Mouse (Mus musculus): ENCODE results near the gene Lrp4. TPM values are rescaled to one million over a fixed set of nuclear protein-coding genes. Genes with fewer than 3 reads are reported as not detected.
A peak's percentile ranks its signal among the peaks of the same experiment; 100 is the strongest.
"Not testable (repeated sequence)": the region's sequence is repeated elsewhere in the genome, so short reads cannot be mapped to it uniquely, and the experiment has no call there.

The Lrp4 gene
- polyA plus RNA-seq, 1 experiment, result 0.44 TPM

- no peaks in the 10 kb centered on the region for H3K27me3 ChIP-seq (ENCODE audit: control insufficient read depth, insufficient read depth, low read length)
- no peaks in the 10 kb centered on the region for H3K36me3 ChIP-seq (ENCODE audit: control insufficient read depth, insufficient read depth, low read length)
- H3K4me1 ChIP-seq (ENCODE audit: control insufficient read depth, insufficient read depth, low read length), result 0 out of 2 replicates have a peak, but pooled peaks cover 2% of the 10 kb centered on the region
- H3K27ac ChIP-seq (ENCODE audit: control insufficient read depth, insufficient read depth, low read depth, low read length), result no peak overlapping the region
- TF ChIP-seq CTCF (IDR thresholded peaks at IDR 0.05; ENCODE audit: control insufficient read depth, insufficient read depth, insufficient replicate concordance, low read depth, low read length) (no peak), POLR2A (IDR thresholded peaks at IDR 0.05; ENCODE audit: control insufficient read depth, low read depth, low read length) (no peak)
- H3K4me3 ChIP-seq (ENCODE audit: control insufficient read depth, low read depth, low read length), result no peak overlapping the region
These were observed 23.6 kb downstream of the Lrp4 start for GRCm38 (mm10) chr2:91480805-91481514.

GRCm38 (mm10) chr2:91484698-91485097, 27.4 kb downstream of the Lrp4 start:
- no peak for TF ChIP-seq CTCF (IDR thresholded peaks at IDR 0.05; ENCODE audit: control insufficient read depth, insufficient read depth, insufficient replicate concordance, low read depth, low read length)
- no peak for TF ChIP-seq POLR2A (IDR thresholded peaks at IDR 0.05; ENCODE audit: control insufficient read depth, low read depth, low read length)
- no peak overlapping the region for H3K27ac ChIP-seq (ENCODE audit: control insufficient read depth, insufficient read depth, low read depth, low read length)
- H3K27me3 ChIP-seq (ENCODE audit: control insufficient read depth, insufficient read depth, low read length), result no peaks in the 10 kb centered on the region
- H3K4me1 ChIP-seq (ENCODE audit: control insufficient read depth, insufficient read depth, low read length), result no peaks in the 10 kb centered on the region
- no peak overlapping the region for H3K4me3 ChIP-seq (ENCODE audit: control insufficient read depth, low read depth, low read length)
- H3K36me3 ChIP-seq (ENCODE audit: control insufficient read depth, insufficient read depth, low read length), result no peaks in the 10 kb centered on the region

DNA sequence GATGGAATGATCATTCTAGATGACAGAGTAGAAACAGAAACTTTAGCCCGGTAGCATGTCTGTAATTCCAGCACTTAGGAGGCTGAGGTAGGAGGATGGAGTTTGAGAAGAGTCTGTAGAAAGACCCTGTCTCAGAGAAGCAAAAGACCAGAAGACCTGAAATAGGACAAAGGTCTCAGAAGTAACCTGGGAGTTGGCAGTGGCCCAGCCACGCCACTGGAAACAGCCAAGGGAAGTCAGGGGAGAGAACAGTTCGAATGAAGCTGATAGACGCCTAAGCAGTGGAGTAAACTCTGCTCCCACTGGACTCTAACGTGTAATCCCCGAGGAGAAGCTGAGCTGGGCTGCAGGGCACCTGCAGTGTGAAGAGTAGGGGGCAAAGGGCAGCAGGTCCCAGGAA, 27.9 kb downstream of the Lrp4 start:
- Histone ChIP-seq H3K4me3 (ENCODE audit: control insufficient read depth, low read depth, low read length) (no peak overlapping the region), H3K4me1 (ENCODE audit: control insufficient read depth, insufficient read depth, low read length) (no peaks in the 10 kb centered on the region), H3K27me3 (ENCODE audit: control insufficient read depth, insufficient read depth, low read length) (no peaks in the 10 kb centered on the region), H3K36me3 (ENCODE audit: control insufficient read depth, insufficient read depth, low read length) (no peaks in the 10 kb centered on the region), H3K27ac (ENCODE audit: control insufficient read depth, insufficient read depth, low read depth, low read length) (no peak overlapping the region)
- no peak for TF ChIP-seq POLR2A (IDR thresholded peaks at IDR 0.05; ENCODE audit: control insufficient read depth, low read depth, low read length)
- TF ChIP-seq CTCF (IDR thresholded peaks at IDR 0.05; ENCODE audit: control insufficient read depth, insufficient read depth, insufficient replicate concordance, low read depth, low read length), result no peak

DNA sequence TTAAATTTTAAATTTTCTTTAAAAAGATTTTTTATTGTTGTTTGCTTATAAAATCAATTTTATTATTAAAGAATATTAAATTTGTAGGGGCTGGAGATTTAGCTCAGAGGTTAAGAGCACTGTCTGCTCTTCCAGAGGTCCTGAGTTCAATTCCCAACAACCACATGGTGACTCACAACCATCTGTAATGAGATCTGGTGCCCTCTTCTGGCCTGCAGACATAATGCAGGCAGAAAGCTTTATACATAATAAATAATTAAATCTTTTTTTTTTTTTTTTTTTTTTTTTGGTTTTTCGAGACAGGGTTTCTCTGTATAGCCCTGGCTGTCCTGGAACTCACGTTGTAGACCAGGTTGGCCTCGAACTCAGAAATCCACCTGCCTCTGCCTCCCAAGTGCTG, 30.0 kb downstream of the Lrp4 start:
- H3K4me3 ChIP-seq (ENCODE audit: control insufficient read depth, low read depth, low read length); H3K4me1 ChIP-seq (ENCODE audit: control insufficient read depth, insufficient read depth, low read length); H3K27ac ChIP-seq (ENCODE audit: control insufficient read depth, insufficient read depth, low read depth, low read length); H3K36me3 ChIP-seq (ENCODE audit: control insufficient read depth, insufficient read depth, low read length); H3K27me3 ChIP-seq (ENCODE audit: control insufficient read depth, insufficient read depth, low read length): not testable (repeated sequence)

DNA sequence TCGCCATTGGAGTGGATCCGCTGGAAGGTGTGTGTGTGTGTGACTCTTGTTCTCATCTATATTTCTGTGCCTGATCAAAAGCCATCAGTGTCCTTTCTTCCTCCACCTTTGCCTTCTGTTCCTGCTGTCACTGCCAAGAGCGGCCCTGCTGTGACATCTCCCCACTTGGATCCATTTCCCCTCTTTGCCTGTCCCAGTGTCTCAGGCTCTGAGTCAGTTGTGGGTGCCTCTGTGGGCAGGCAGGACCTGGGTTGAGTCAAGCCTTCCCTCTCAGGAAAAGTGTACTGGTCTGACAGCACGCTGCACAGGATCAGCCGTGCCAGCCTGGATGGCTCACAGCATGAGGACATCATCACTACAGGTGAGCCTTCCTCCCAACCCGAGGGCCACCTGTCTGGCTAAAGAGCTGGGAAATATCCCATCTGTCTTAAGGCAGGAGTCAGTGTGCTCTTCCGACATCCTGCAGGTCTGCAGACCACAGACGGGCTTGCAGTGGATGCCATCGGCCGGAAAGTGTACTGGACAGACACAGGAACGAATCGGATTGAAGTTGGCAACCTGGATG, 34.8 kb downstream of the Lrp4 start:
- Histone ChIP-seq H3K36me3 (ENCODE audit: control insufficient read depth, insufficient read depth, low read length) (no peaks in the 10 kb centered on the region), H3K4me3 (ENCODE audit: control insufficient read depth, low read depth, low read length) (no peak overlapping the region), H3K27ac (ENCODE audit: control insufficient read depth, insufficient read depth, low read depth, low read length) (no peak overlapping the region), H3K27me3 (ENCODE audit: control insufficient read depth, insufficient read depth, low read length) (no peaks in the 10 kb centered on the region), H3K4me1 (ENCODE audit: control insufficient read depth, insufficient read depth, low read length) (no peaks in the 10 kb centered on the region)
- TF ChIP-seq POLR2A (IDR thresholded peaks at IDR 0.05; ENCODE audit: control insufficient read depth, low read depth, low read length) (no peak), CTCF (IDR thresholded peaks at IDR 0.05; ENCODE audit: control insufficient read depth, insufficient read depth, insufficient replicate concordance, low read depth, low read length) (no peak)

GRCm38 (mm10) chr2:91493981-91494380, 36.7 kb downstream of the Lrp4 start:
- Histone ChIP-seq H3K4me1 (ENCODE audit: control insufficient read depth, insufficient read depth, low read length) (no peaks in the 10 kb centered on the region), H3K4me3 (ENCODE audit: control insufficient read depth, low read depth, low read length) (no peak overlapping the region), H3K27ac (ENCODE audit: control insufficient read depth, insufficient read depth, low read depth, low read length) (no peak overlapping the region), H3K36me3 (ENCODE audit: control insufficient read depth, insufficient read depth, low read length) (no peaks in the 10 kb centered on the region), H3K27me3 (ENCODE audit: control insufficient read depth, insufficient read depth, low read length) (no peaks in the 10 kb centered on the region)
- TF ChIP-seq POLR2A (IDR thresholded peaks at IDR 0.05; ENCODE audit: control insufficient read depth, low read depth, low read length) (no peak), CTCF (IDR thresholded peaks at IDR 0.05; ENCODE audit: control insufficient read depth, insufficient read depth, insufficient replicate concordance, low read depth, low read length) (no peak)

- Histone ChIP-seq H3K27ac (ENCODE audit: control insufficient read depth, insufficient read depth, low read depth, low read length) (peak overlapping the region; percentile 26; the same call in 1 of the 2 replicates), H3K36me3 (ENCODE audit: control insufficient read depth, insufficient read depth, low read length) (no peaks in the 10 kb centered on the region), H3K4me3 (ENCODE audit: control insufficient read depth, low read depth, low read length) (no peak overlapping the region), H3K27me3 (ENCODE audit: control insufficient read depth, insufficient read depth, low read length) (no peaks in the 10 kb centered on the region), H3K4me1 (ENCODE audit: control insufficient read depth, insufficient read depth, low read length) (no peaks in the 10 kb centered on the region)
- TF ChIP-seq POLR2A (IDR thresholded peaks at IDR 0.05; ENCODE audit: control insufficient read depth, low read depth, low read length) (no peak), CTCF (IDR thresholded peaks at IDR 0.05; ENCODE audit: control insufficient read depth, insufficient read depth, insufficient replicate concordance, low read depth, low read length) (no peak)
These were observed 40.9 kb downstream of the Lrp4 start for GRCm38 (mm10) chr2:91498093-91498719.
